8 mouse cellular contexts compared by ENCODE assay signal in the genomic region with DNA sequence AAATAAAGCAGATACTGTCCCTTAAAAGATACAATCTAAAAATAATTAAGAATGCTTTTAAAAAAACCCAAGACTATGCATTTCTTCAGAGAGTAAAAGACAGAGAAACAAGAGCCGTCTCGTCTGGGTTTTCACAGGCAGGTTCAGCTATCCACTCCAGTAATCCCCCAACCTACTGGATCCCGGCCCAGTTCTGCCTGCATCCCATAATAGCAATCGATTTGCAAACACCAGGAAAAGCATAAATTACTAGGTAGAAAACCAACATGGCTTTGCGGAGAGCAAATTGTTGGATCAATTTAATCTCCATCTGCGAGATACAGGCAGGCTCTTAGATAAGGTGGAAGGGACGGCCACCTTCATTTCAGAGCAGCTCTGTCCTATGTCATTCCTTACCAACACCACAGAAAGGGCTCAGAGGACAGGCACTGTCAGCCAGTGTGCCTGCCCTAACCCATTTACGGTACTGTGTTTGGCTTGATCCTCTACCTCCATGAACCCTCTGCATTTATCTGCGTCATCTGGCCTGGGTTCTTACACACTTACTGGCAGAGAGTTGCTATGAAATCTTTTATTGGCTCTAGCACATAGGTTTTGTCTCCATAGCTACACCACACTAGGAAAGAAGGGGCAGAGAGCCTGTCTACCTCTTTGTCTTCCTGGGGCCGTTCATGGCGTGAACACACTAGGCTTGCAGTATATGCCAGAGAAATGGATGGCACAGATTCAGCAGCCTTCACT.
A peak's percentile ranks its signal among the peaks of the same experiment; 100 is the strongest.
DNase-seq lines count a peak whose midpoint lies in the region; ATAC-seq and TF ChIP-seq lines count a peak whose summit lies in the region.

No protein-coding gene starts in this region.

- no peaks in the 10 kb centered on the region for H3K9me3 ChIP-seq in lung, postnatal 0 days (ENCODE audit: low read length)
- no peaks in the 10 kb centered on the region for H3K9me3 ChIP-seq in hindbrain, embryonic 16.5 days (ENCODE audit: control insufficient read depth, low read length)

- DNase-seq in gastrocnemius, adult 2 months: no peak
- no peak for DNase-seq in gastrocnemius, postnatal 36 days
- no peak for DNase-seq in lung, postnatal 0 days (ENCODE audit: low spot score)
- DNase-seq in lung, postnatal 14 days: no peak
- DNase-seq in urinary bladder, postnatal 10 days (ENCODE audit: low spot score): no peak
- no peak for DNase-seq in thymus, adult 2 months

- peaks cover 28% of the 10 kb centered on the region; the same call in 1 of the 2 replicates for H3K4me1 ChIP-seq in lung, postnatal 0 days (ENCODE audit: insufficient read depth, low read depth, low read length)
- H3K4me1 ChIP-seq in hindbrain, embryonic 16.5 days (ENCODE audit: control insufficient read depth, insufficient read depth, low read depth, low read length): peaks cover 2% of the 10 kb centered on the region; the same call in 1 of the 2 replicates
- peaks cover 2% of the 10 kb centered on the region; the same call in 1 of the 2 replicates for H3K4me1 ChIP-seq in olfactory bulb, adult 2 months (ENCODE audit: control insufficient read depth, insufficient read depth, low read length)
- H3K4me1 ChIP-seq in thymus, adult 2 months (replicated peaks; ENCODE audit: control insufficient read depth, insufficient read depth, low read length): no peaks in the 10 kb centered on the region

- peak; percentile 12; the same call in 1 of the 2 replicates for ATAC-seq in lung, postnatal 0 days
- ATAC-seq in hindbrain, embryonic 16.5 days: peak; percentile 87

- no peak for TF ChIP-seq CTCF in gastrocnemius, adult 2 months (IDR thresholded peaks at IDR 0.05)
- TF ChIP-seq CTCF in lung, postnatal 0 days (IDR thresholded peaks at IDR 0.05): no peak
- TF ChIP-seq CTCF in olfactory bulb, adult 2 months (IDR thresholded peaks at IDR 0.05; ENCODE audit: insufficient read depth, low read depth, low read length): no peak
- no peak for TF ChIP-seq CTCF in thymus, adult 2 months (IDR thresholded peaks at IDR 0.05; ENCODE audit: borderline replicate concordance, control insufficient read depth, extremely low read depth, insufficient read depth, low read length, poor library complexity)

- TF ChIP-seq POLR2A in olfactory bulb, adult 2 months (IDR thresholded peaks at IDR 0.05; ENCODE audit: insufficient read depth, low read depth, low read length): no peak
- no peak for TF ChIP-seq POLR2A in thymus, adult 2 months (IDR thresholded peaks at IDR 0.05; ENCODE audit: control insufficient read depth, extremely low read depth, insufficient read depth, low read length, poor library complexity)

- no peaks in the 10 kb centered on the region for H3K27me3 ChIP-seq in lung, postnatal 0 days (replicated peaks; ENCODE audit: insufficient read depth, low read length)
- no peaks in the 10 kb centered on the region for H3K27me3 ChIP-seq in hindbrain, embryonic 16.5 days (replicated peaks; ENCODE audit: control insufficient read depth, insufficient read depth, low read length)
- no peaks in the 10 kb centered on the region for H3K27me3 ChIP-seq in thymus, adult 2 months (ENCODE audit: control insufficient read depth, insufficient read depth, low read length)

- intact Hi-C loops in gastrocnemius, adult 2 months (cut with DNase I): no loop called here
- intact Hi-C loops in gastrocnemius, postnatal 36 days (cut with DNase I): no loop called here

- TF ChIP-seq EP300 in lung, postnatal 0 days (IDR thresholded peaks at IDR 0.05): no peak

- no peak overlapping the region; the same call in 1 of the 2 replicates for H3K4me3 ChIP-seq in gastrocnemius, adult 2 months
- H3K4me3 ChIP-seq in lung, postnatal 0 days (ENCODE audit: low read depth, low read length): no peak overlapping the region
- no peak overlapping the region for H3K4me3 ChIP-seq in hindbrain, embryonic 16.5 days (ENCODE audit: low read length)
- H3K4me3 ChIP-seq in olfactory bulb, adult 2 months (ENCODE audit: insufficient read depth, low read depth, low read length): no peak overlapping the region
- no peak overlapping the region for H3K4me3 ChIP-seq in thymus, adult 2 months (ENCODE audit: control insufficient read depth, insufficient read depth, low read length)

- H3K4me2 ChIP-seq in lung, postnatal 0 days (replicated peaks; ENCODE audit: low read depth, low read length): no peak overlapping the region
- no peak overlapping the region for H3K4me2 ChIP-seq in hindbrain, embryonic 16.5 days (ENCODE audit: low read length)

- no peak overlapping the region for H3K9ac ChIP-seq in lung, postnatal 0 days (replicated peaks; ENCODE audit: low read depth)
- H3K9ac ChIP-seq in hindbrain, embryonic 16.5 days (ENCODE audit: low read depth, low read length): no peak overlapping the region

- peak overlapping the region; percentile 59 for H3K27ac ChIP-seq in gastrocnemius, adult 2 months
- peak overlapping the region; percentile 81 for H3K27ac ChIP-seq in lung, postnatal 0 days (ENCODE audit: low read length)
- H3K27ac ChIP-seq in hindbrain, embryonic 16.5 days (ENCODE audit: low read depth, low read length): peak overlapping the region; percentile 36
- H3K27ac ChIP-seq in olfactory bulb, adult 2 months (ENCODE audit: insufficient read depth, low read depth, low read length): peak overlapping the region; percentile 58; the same call in 1 of the 2 replicates
- H3K27ac ChIP-seq in thymus, adult 2 months (ENCODE audit: control insufficient read depth, insufficient read depth, low read length): no peak overlapping the region

- 56% methylated on average over 11 of the region's 11 CpGs for WGBS in lung, postnatal 0 days
- 44% methylated on average over 11 of the region's 11 CpGs for WGBS in hindbrain, embryonic 16.5 days
- WGBS in olfactory bulb, adult 2 months: 53% methylated on average over 11 of the region's 11 CpGs
- WGBS in thymus, adult 2 months: 93% methylated on average over 11 of the region's 11 CpGs

- no peaks in the 10 kb centered on the region for H3K36me3 ChIP-seq in lung, postnatal 0 days (ENCODE audit: insufficient read depth, low read length)
- H3K36me3 ChIP-seq in hindbrain, embryonic 16.5 days (ENCODE audit: control insufficient read depth, insufficient read depth, low read length): no peaks in the 10 kb centered on the region
- no peaks in the 10 kb centered on the region for H3K36me3 ChIP-seq in thymus, adult 2 months (ENCODE audit: control insufficient read depth, insufficient read depth, low read length)
